Mouse (Mus musculus) kidney, postnatal 36 days (tissue): ENCODE measurements at regions not wholly inside any gene's neighbourhood (a gene's known extent, or its start where the extent isn't known, plus 50 kb on each side); places are given as distances from the start of the nearest gene placed in this dataset.
"Not testable (repeated sequence)": the region's sequence is repeated elsewhere in the genome, so short reads cannot be mapped to it uniquely, and the experiment has no call there.

ENCODE experiments used
- DNase-seq, 2 experiments: peaks; one replicate each; pipeline ENCODE4 v3.0.0; 2021 to 2022; ENCODE audit warnings: mixed read lengths in 2 of 2

GRCm38 (mm10) chr4:35343751-35344150, 117.8 kb upstream of the C9orf72 start:
- DNase-seq, result no peak

DNA sequence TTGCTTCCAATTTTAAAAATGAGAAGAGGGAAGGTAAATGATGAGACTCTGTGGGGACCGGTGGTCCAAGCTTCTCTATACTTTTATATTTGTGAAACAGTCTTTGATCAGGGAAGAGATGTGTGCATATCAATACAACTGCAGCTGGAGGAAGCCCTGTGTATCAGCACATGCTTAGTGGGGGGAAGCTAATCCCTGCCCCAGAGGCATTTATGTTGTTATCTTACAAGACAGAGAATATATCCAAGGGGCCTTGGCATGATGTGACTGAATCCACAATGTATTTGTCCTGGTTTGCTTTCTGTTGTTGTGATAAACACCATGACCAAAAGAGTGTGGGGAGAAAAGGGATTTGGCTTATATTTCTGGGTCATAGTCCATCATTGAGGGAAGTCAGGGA, 105.2 kb upstream of the C9orf72 start:
- no peak for DNase-seq

DNA sequence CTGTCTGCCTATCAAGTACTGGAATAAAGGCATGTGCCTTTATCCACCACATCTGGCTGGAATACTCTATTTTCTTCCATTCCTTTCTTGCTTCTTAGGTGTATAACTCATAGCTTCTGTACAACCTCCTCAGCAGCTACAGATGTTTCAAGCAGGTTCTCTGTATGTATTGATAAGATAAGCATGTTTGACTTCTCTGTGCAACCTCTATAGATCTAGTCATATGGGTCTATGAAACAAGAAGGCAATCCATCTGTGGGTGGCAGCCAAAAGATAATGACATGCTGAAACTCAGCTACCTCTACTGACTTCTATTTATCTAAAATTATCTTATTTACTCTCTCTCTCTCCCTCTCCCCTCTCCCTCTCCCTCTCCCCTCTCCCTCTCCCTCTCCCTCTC, 99.3 kb upstream of the C9orf72 start:
- DNase-seq, result no peak

DNA sequence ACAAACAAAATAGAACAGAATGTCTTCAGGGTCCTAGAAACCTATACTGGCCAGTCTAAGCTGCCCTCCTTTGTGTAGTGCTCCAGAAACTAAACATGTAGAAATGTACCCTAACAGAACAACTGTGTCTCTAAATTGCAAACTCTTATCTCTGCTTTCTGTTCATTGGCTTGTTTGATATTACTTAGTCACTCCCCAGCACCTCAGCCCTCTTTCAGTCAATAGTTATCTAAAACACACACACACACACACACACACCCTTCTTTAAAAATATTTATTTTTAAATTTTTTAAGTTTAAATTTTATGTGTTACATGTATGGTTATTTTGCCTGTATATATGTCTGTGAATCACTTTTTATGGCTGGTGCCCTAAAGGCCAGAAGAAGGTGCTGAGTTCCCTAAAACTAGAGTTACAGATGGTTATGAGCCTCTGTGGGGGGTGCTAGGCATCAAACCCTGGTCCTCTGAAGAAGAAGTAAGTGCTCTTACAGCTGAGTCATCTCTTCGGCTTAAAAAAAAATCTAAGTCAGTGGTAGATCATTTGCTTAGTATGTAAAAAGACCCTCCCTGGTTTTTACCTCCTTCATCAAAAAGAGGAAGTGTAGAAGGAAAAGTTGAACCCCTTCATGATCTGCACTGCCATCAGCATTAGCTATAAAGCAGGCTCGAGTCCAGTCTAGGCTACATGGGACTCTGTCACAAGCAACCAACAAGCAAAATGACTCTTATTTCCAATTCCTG, 96.6 kb upstream of the C9orf72 start:
- no peak for DNase-seq

- DNase-seq, result peak; percentile 51 to 76
Measured at GRCm38 (mm10) chr4:35310396-35310977, 84.5 kb upstream of the C9orf72 start.

- DNase-seq, result no peak
Measured at GRCm38 (mm10) chr4:35308221-35308620, 82.2 kb upstream of the C9orf72 start.

- DNase-seq, result no peak
Measured at GRCm38 (mm10) chr4:35305210-35305609, 79.2 kb upstream of the C9orf72 start.

- DNase-seq, result no peak
Measured at GRCm38 (mm10) chr4:35300848-35301247, 74.9 kb upstream of the C9orf72 start.

DNA sequence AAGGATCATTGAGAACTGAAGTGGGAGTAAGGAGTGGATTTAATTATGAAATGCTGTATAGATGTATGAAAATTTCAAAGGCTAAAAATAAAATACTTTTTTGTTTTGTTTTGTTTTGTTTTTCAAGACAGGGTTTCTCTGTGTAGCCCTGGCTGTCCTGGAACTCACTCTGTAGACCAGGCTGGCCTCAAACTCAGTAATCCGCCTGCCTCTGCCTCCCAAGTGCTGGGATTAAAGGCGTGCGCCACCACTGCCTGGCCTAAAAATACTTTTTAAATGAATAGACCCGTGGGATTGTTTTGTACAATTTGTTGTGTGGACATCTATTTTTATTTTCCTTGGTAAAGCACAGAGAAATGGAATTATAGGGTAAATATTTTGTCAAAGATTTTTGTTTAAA, 74.4 kb upstream of the C9orf72 start:
- DNase-seq, result not testable (repeated sequence)

GRCm38 (mm10) chr4:35284611-35285010, 58.6 kb upstream of the C9orf72 start:
- DNase-seq, result no peak
